Mouse (Mus musculus): ENCODE measurements around the gene Slc35a3. TPM values are rescaled to one million over a fixed set of nuclear protein-coding genes. Genes with fewer than 3 reads are reported as not detected.
"Not testable (repeated sequence)": the region's sequence is repeated elsewhere in the genome, so short reads cannot be mapped to it uniquely, and the experiment has no call there.

Slc35a3 gene
- 8.2 and 8.8 TPM in 2 replicates for polyA plus RNA-seq (2015; fragmentation: Nextera tagmentation; extraction: Ambion mirVana)

- Histone ChIP-seq H3K27me3 (ENCODE audit: control insufficient read depth, insufficient read depth, low read depth, low read length) (no peaks in the 10 kb centered on the region), H3K9me3 (replicated peaks; ENCODE audit: control insufficient read depth, low read length, poor library complexity, severe bottlenecking) (no peaks in the 10 kb centered on the region), H3K9ac (ENCODE audit: low read depth, low read length) (peak within 1 kb of the TSS; percentile 91), H3K4me1 (ENCODE audit: control insufficient read depth, insufficient read depth, low read length) (peaks cover 10% of the 10 kb centered on the region), H3K4me2 (ENCODE audit: low read length) (peak within 1 kb of the TSS; percentile 89), H3K27ac (ENCODE audit: low read length) (peak within 1 kb of the TSS; percentile 61), H3K36me3 (ENCODE audit: control insufficient read depth, insufficient read depth, low read length) (no peaks in the 10 kb centered on the region), H3K4me3 (ENCODE audit: low read depth, low read length) (peak within 1 kb of the TSS; percentile 82)
- 4% methylated on average over 8 of the region's 8 CpGs for WGBS
- peak; percentile 56 for ATAC-seq
Observed at GRCm38 (mm10) chr3:116712436-116712881, at the start of gene Slc35a3. Gene Slc35a3, minus strand, starts transcription at chr3:116712831.

GRCm38 (mm10) chr3:116752818-116753217, 40.2 kb upstream of the Slc35a3 start:
- H3K27ac ChIP-seq (ENCODE audit: low read length), result no peak overlapping the region
- 94% methylated on average over 8 of the region's 8 CpGs for WGBS
- H3K4me3 ChIP-seq (ENCODE audit: low read depth, low read length), result no peak overlapping the region
- peaks cover 25% of the 10 kb centered on the region for H3K36me3 ChIP-seq (ENCODE audit: control insufficient read depth, insufficient read depth, low read length)
- H3K4me2 ChIP-seq (ENCODE audit: low read length), result no peak overlapping the region
- no peak overlapping the region for H3K9ac ChIP-seq (ENCODE audit: low read depth, low read length)
- H3K9me3 ChIP-seq (replicated peaks; ENCODE audit: control insufficient read depth, low read length, poor library complexity, severe bottlenecking), result no peaks in the 10 kb centered on the region
- no peaks in the 10 kb centered on the region for H3K4me1 ChIP-seq (ENCODE audit: control insufficient read depth, insufficient read depth, low read length)
- no peaks in the 10 kb centered on the region for H3K27me3 ChIP-seq (ENCODE audit: control insufficient read depth, insufficient read depth, low read depth, low read length)
- no peak for ATAC-seq

GRCm38 (mm10) chr3:116751191-116751860, 38.7 kb upstream of the Slc35a3 start:
- Histone ChIP-seq H3K27me3 (ENCODE audit: control insufficient read depth, insufficient read depth, low read depth, low read length) (no peaks in the 10 kb centered on the region), H3K4me3 (ENCODE audit: low read depth, low read length) (no peak overlapping the region), H3K9me3 (replicated peaks; ENCODE audit: control insufficient read depth, low read length, poor library complexity, severe bottlenecking) (no peaks in the 10 kb centered on the region), H3K4me1 (ENCODE audit: control insufficient read depth, insufficient read depth, low read length) (no peaks in the 10 kb centered on the region), H3K27ac (ENCODE audit: low read length) (no peak overlapping the region), H3K36me3 (ENCODE audit: control insufficient read depth, insufficient read depth, low read length) (peaks cover 22% of the 10 kb centered on the region), H3K9ac (ENCODE audit: low read depth, low read length) (no peak overlapping the region), H3K4me2 (ENCODE audit: low read length) (no peak overlapping the region)
- no peak; the same call in 1 of the 2 replicates for ATAC-seq
- WGBS, result 84% methylated on average over 4 of the region's 4 CpGs

GRCm38 (mm10) chr3:116748391-116749170, 36.0 kb upstream of the Slc35a3 start:
- no peak overlapping the region for H3K4me2 ChIP-seq (ENCODE audit: low read length)
- 55% methylated on average over 8 of the region's 8 CpGs for WGBS
- peaks cover 17% of the 10 kb centered on the region for H3K36me3 ChIP-seq (ENCODE audit: control insufficient read depth, insufficient read depth, low read length)
- H3K4me1 ChIP-seq (ENCODE audit: control insufficient read depth, insufficient read depth, low read length), result no peaks in the 10 kb centered on the region
- no peaks in the 10 kb centered on the region for H3K9me3 ChIP-seq (replicated peaks; ENCODE audit: control insufficient read depth, low read length, poor library complexity, severe bottlenecking)
- no peaks in the 10 kb centered on the region for H3K27me3 ChIP-seq (ENCODE audit: control insufficient read depth, insufficient read depth, low read depth, low read length)
- H3K4me3 ChIP-seq (ENCODE audit: low read depth, low read length), result no peak overlapping the region
- no peak overlapping the region for H3K9ac ChIP-seq (ENCODE audit: low read depth, low read length)
- ATAC-seq, result 0 out of 2 replicates have a peak, but pooled peaks have one; percentile 54
- H3K27ac ChIP-seq (ENCODE audit: low read length), result no peak overlapping the region

- not testable (repeated sequence) for H3K4me3 ChIP-seq (ENCODE audit: low read depth, low read length); H3K9ac ChIP-seq (ENCODE audit: low read depth, low read length); H3K27me3 ChIP-seq (ENCODE audit: control insufficient read depth, insufficient read depth, low read depth, low read length); H3K4me2 ChIP-seq (ENCODE audit: low read length); ATAC-seq; H3K9me3 ChIP-seq (replicated peaks; ENCODE audit: control insufficient read depth, low read length, poor library complexity, severe bottlenecking); H3K27ac ChIP-seq (ENCODE audit: low read length); H3K4me1 ChIP-seq (ENCODE audit: control insufficient read depth, insufficient read depth, low read length)
- H3K36me3 ChIP-seq (ENCODE audit: control insufficient read depth, insufficient read depth, low read length), result peaks cover 16% of the 10 kb centered on the region
- 91% methylated on average over 7 of the region's 7 CpGs for WGBS
Observed at GRCm38 (mm10) chr3:116747648-116748047, 35.0 kb upstream of the Slc35a3 start.

GRCm38 (mm10) chr3:116740963-116741362, 28.3 kb upstream of the Slc35a3 start:
- no peaks in the 10 kb centered on the region for H3K27me3 ChIP-seq (ENCODE audit: control insufficient read depth, insufficient read depth, low read depth, low read length)
- no peak overlapping the region for H3K4me2 ChIP-seq (ENCODE audit: low read length)
- peaks cover 5% of the 10 kb centered on the region for H3K36me3 ChIP-seq (ENCODE audit: control insufficient read depth, insufficient read depth, low read length)
- ATAC-seq, result no peak
- H3K4me1 ChIP-seq (ENCODE audit: control insufficient read depth, insufficient read depth, low read length), result no peaks in the 10 kb centered on the region
- no peak overlapping the region for H3K27ac ChIP-seq (ENCODE audit: low read length)
- no peak overlapping the region for H3K4me3 ChIP-seq (ENCODE audit: low read depth, low read length)
- WGBS, result 89% methylated on average over 9 of the region's 9 CpGs
- no peak overlapping the region for H3K9ac ChIP-seq (ENCODE audit: low read depth, low read length)
- no peaks in the 10 kb centered on the region for H3K9me3 ChIP-seq (replicated peaks; ENCODE audit: control insufficient read depth, low read length, poor library complexity, severe bottlenecking)

GRCm38 (mm10) chr3:116740106-116740505, 27.5 kb upstream of the Slc35a3 start:
- no peak for ATAC-seq
- H3K9me3 ChIP-seq (replicated peaks; ENCODE audit: control insufficient read depth, low read length, poor library complexity, severe bottlenecking), result no peaks in the 10 kb centered on the region
- WGBS, result 92% methylated on average over 4 of the region's 5 CpGs
- H3K4me1 ChIP-seq (ENCODE audit: control insufficient read depth, insufficient read depth, low read length), result no peaks in the 10 kb centered on the region
- no peak overlapping the region for H3K4me3 ChIP-seq (ENCODE audit: low read depth, low read length)
- H3K36me3 ChIP-seq (ENCODE audit: control insufficient read depth, insufficient read depth, low read length), result peaks cover 3% of the 10 kb centered on the region
- H3K4me2 ChIP-seq (ENCODE audit: low read length), result no peak overlapping the region
- no peak overlapping the region for H3K9ac ChIP-seq (ENCODE audit: low read depth, low read length)
- H3K27me3 ChIP-seq (ENCODE audit: control insufficient read depth, insufficient read depth, low read depth, low read length), result no peaks in the 10 kb centered on the region
- no peak overlapping the region for H3K27ac ChIP-seq (ENCODE audit: low read length)

GRCm38 (mm10) chr3:116737326-116737731, 24.7 kb upstream of the Slc35a3 start:
- Histone ChIP-seq H3K4me2 (ENCODE audit: low read length) (no peak overlapping the region), H3K4me3 (ENCODE audit: low read depth, low read length) (no peak overlapping the region), H3K9ac (ENCODE audit: low read depth, low read length) (no peak overlapping the region), H3K27me3 (ENCODE audit: control insufficient read depth, insufficient read depth, low read depth, low read length) (no peaks in the 10 kb centered on the region), H3K9me3 (replicated peaks; ENCODE audit: control insufficient read depth, low read length, poor library complexity, severe bottlenecking) (no peaks in the 10 kb centered on the region), H3K4me1 (ENCODE audit: control insufficient read depth, insufficient read depth, low read length) (no peaks in the 10 kb centered on the region), H3K36me3 (ENCODE audit: control insufficient read depth, insufficient read depth, low read length) (no peaks in the 10 kb centered on the region), H3K27ac (ENCODE audit: low read length) (no peak overlapping the region)
- WGBS, result 70% methylated on average over 8 of the region's 8 CpGs
- no peak for ATAC-seq
